Mouse (Mus musculus) bone marrow macrophage, adult 2 months (primary cell): ENCODE data around the gene Gm10945. TPM values are rescaled to one million over a fixed set of nuclear protein-coding genes. Genes with fewer than 3 reads are reported as not detected.

Experiments used
- H3K27ac ChIP-seq: 2 replicates; pipeline ENCODE4 v1.5.1; 2012; ENCODE audit warnings: low read depth, low read length; ENCODE audit not compliant: insufficient read depth
- H3K4me1 ChIP-seq: 2 replicates; pipeline ENCODE4 v1.6.1; 2012; ENCODE audit warnings: low read length; ENCODE audit not compliant: control insufficient read depth, insufficient read depth
- H3K4me3 ChIP-seq: 2 replicates; pipeline ENCODE4 v1.5.1; 2012; ENCODE audit warnings: mild to moderate bottlenecking, low read length, moderate library complexity; ENCODE audit not compliant: insufficient read depth
- CTCF ChIP-seq: IDR thresholded peaks from 2 replicates; pipeline ENCODE4 v1.5.1; 2012; ENCODE audit warnings: low read depth, mild to moderate bottlenecking, low read length, moderate library complexity
- POLR2A ChIP-seq: IDR thresholded peaks from 2 replicates; pipeline ENCODE4 v1.6.1; 2012; ENCODE audit warnings: mild to moderate bottlenecking, low read depth, low read length, borderline replicate concordance
- polyA plus RNA-seq: library from polyadenylated mRNA; stranded (reverse); fragments of >200 nt; gene quantifications from 2 replicates; pipeline ENCODE4 v1.2.4, GENCODE M21; 2012; ENCODE audit not compliant: missing spikeins, insufficient read depth, insufficient read length

The Gm10945 gene
- polyA plus RNA-seq, 1 experiment = not detected

DNA sequence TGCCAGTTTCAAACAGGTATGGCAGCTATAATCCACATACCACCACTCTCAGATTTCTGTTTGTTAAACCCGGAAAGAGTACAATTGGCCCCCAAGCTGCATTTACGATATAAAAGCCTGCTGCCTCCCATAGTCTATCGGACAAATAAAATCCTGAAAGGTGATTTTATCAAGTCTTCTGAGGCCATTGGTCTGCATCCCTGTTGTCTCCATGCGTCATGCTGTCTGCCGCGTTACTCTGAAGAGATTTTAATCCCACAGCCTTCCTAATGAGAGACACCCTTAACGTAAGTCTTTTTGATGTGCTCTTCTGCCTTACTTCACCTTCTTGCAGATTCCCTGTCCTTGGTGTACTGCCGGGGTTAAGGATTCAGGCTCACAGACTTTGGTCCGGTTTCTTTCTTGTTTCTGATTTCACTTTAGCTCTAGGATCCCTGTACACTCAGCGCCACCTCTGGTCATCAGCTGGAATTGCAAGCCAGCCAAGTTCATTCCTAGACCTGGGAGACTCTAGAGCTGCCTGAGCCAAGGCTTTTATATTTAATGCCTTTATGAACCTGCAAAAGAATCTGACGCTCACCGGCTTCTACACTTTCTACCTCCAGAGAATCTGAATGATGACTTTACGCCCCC lies 67.2 kb downstream of the Gm10945 start:
- no peaks in the 10 kb centered on the region for H3K4me1 ChIP-seq
- no peak overlapping the region for H3K4me3 ChIP-seq
- no peak overlapping the region for H3K27ac ChIP-seq
- TF ChIP-seq POLR2A = no peak
- no peak for TF ChIP-seq CTCF

Other genes with a start within 250 kb of the Gm10945 start
- not detected in 2 replicates for gene Oprm1, start 3.3 kb downstream of the Gm10945 start, polyA plus RNA-seq